Mouse (Mus musculus): ENCODE results near the gene Itga11. TPM values are rescaled to one million over a fixed set of nuclear protein-coding genes. Genes with fewer than 3 reads are reported as not detected.

The Itga11 gene
- 0.07 TPM for polyA plus RNA-seq (2017; shearing (Covaris generic))

DNA sequence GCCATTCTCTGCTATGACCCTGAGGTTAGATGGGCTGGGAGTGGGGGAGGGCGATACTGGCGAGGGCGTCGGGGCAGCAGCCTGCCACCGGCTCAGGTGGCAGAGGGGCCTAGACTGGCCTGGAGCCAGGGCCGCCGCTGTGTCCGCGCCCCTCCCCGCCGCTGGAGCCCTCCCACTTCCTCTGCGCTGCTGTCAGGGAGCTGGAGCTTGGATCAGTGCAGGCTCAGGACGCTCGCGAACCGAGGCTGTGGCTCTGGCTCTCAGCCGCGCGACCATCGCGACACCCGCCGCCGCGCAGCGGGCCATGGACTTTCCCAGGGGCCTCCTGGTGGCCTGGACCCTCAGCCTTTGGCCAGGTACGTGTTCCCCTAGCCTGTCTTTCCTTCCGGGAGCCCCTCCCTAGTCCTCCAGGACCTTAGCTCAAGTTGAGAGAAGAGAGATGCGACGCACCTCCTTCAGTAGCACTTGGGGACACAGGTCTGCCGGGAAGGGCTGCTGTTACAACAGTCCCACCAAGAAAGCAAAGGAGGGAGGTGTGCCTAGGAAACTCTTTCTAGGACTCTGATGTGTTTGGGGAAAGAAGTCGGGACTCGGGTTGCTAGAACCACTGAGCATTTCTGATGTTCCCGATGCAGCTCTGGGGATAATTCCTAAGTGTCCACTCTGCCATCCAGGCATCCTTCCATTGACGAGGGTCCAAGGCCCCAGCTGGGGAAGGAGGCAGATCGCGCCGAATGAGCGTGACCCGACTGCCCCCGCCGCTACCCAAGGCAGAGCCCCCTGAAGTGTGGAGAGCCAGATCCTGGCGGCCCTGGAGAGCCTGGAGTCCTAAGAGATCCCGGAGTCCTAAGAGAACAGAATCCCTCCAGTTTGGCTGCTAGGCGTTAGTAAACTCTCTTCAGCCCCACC lies at the start of gene Itga11:
Gene Itga11 (plus strand): TSS at position 186 of the 909 bp plus-strand sequence.

DNA sequence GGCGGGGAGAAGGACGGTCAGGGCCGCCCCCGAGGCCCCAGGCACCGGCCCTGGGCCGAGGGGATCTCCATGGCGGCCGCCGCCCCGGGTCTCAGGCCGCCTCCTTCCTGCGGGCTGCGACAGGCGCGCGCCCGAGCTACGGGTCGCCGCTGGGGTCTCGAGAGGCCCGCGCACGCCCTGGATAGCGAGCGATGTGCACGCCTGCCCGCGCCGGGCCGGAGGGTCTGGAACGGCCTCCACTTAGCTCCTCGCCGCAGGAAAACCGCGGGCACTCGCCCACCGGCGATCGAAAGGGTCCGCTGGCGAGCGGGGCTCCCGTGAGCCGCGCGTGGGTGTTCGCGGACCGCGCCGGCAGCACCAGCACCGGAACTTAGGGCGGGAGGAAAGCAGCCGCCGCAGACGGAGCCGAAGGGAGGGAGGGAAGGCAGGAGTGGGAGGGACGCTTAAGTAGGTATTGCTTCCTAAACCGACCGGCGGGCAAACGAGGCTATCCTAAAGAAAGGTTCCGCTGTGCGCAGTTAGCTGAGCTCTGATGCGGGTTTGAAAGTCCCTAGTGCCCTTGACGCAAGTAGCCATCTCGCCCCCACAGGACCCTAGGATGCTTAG lies 134.0 kb downstream of the Itga11 start, which contains the start of gene Fem1b:
Gene Fem1b (minus strand): TSS at position 419 of the 606 bp plus-strand sequence.

Other genes starting within 250 kb of the Itga11 start
- gene Coro2b, start 140.8 kb upstream of the Itga11 start, polyA plus RNA-seq (2017; shearing (Covaris generic)), result 4.0 TPM
- 14.3 TPM for gene Fem1b, start 134.1 kb downstream of the Itga11 start, polyA plus RNA-seq (2017; shearing (Covaris generic))
- 10.5 TPM for gene Cln6, start 161.0 kb downstream of the Itga11 start, polyA plus RNA-seq (2017; shearing (Covaris generic))
- 0.74 TPM for gene Calml4, start 180.3 kb downstream of the Itga11 start, polyA plus RNA-seq (2017; shearing (Covaris generic))

Measured in CD4-positive, CD25-positive, alpha-beta regulatory T cell (primary cell).